Mouse (Mus musculus): ENCODE measurements around the gene Itsn2.

Gene Itsn2

DNA sequence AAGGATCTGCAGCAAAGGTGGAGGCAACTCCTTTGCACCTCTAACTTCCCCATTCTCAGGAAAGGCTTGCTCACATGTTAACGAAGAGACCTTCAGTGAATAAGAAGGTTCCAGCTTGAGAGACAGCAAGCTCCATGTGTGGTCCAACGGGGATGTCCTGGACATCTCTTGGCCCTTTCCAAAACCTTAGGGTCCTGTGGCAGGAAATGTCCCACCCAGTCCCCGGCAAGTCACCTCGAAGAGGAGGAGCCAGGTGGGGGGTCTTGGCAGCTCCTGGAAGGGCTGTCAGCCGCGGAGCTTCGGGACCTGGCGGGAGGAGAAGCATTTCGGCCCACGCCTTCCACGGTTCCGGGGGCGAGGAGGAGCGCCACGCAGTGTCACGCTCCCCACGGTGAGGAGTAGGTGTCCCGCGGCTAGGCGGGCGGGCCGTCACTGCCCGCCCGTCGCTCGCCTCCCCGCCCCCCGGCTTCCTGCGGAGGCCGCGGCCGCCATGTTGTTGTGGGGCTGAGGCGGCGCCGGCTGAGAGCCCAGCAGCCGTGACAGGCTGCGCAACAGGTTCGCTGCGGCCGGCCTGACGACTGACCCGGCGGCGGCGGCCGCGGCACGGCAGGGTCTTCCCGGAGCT, at the start of gene Itsn2, which contains the start of gene Gm3625:
Itsn2 (plus strand) TSS at position 98 of the 625 bp plus-strand sequence.
Gm3625 (minus strand) TSS at position 387 of the 625 bp plus-strand sequence.
- in situ Hi-C loops (cut with MboI; ENCODE audit: unreplicated experiment in 2 of 2): loop anchor here in 1 of 2 experiments (10.0 kb wide), 1 partner anchor 252 kb away; the partner anchor contains the start of genes Fkbp1b and Wdcp

DNA sequence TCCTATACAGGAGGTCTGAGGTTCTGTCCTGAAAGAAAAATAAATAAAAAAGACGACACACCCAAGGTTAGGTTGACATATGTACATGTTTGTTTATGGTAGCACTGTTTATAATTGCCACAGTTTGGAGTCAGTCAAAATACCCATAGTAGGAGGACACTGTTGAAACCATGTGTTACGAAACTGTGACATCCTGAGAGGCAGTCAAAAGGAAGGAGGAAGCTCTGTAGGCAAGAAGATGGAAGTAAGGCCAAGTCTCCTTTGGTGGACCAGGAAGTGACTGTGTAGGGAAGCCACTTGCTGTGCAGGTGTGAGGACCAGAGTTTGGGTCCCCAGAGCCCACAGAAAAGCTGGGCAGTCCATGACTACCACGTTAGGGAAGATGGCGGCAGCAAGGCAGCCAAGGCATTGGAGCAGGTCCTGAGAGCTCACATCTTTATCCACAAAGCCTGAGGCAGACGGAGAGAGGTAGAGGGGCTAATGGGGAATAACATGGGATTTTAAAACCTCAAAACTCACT, 48.0 kb upstream of the Itsn2 start:
- in situ Hi-C loops (cut with MboI; ENCODE audit: unreplicated experiment in 2 of 2): loop anchor here in 1 of 2 experiments (25.0 kb wide), 1 partner anchor 882 kb away; no protein-coding TSS in a partner anchor

DNA sequence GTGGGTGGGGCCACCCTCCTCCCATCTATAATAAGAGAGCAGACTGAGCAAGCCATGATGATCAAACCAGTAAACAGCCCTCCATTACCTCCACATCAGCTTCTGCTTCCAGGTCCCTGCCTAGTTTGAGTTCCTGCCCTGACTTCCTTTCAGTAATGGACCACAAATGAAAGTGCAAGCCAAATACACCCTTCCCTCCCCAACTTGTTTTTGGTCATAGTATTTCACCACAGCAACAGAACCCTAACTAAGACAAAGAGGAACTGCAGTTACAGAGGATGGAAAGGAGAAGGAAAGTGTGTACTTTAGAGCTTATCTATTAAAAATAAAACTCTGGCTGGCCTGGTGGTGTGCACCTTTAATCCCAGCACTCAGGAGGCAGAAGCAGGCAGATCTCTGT, 47.0 kb upstream of the Itsn2 start:
- in situ Hi-C loops (cut with MboI; ENCODE audit: unreplicated experiment in 2 of 2): loop anchor here (5.0 to 25.0 kb wide), 3 partner anchors 438 to 883 kb away; no protein-coding TSS in a partner anchor

- in situ Hi-C loops (cut with MboI; ENCODE audit: unreplicated experiment in 2 of 2): loop anchor here (5.0 to 25.0 kb wide), 3 partner anchors 439 to 884 kb away; no protein-coding TSS in a partner anchor
These were observed 45.9 kb upstream of the Itsn2 start for GRCm38 (mm10) chr12:4546491-4546890.

- in situ Hi-C loops (cut with MboI; ENCODE audit: unreplicated experiment in 2 of 2): loop anchor here (5.0 to 25.0 kb wide), 3 partner anchors 440 to 885 kb away; no protein-coding TSS in a partner anchor
These were observed 44.9 kb upstream of the Itsn2 start for GRCm38 (mm10) chr12:4547557-4547956.

GRCm38 (mm10) chr12:4548053-4549013, 44.1 kb upstream of the Itsn2 start:
- in situ Hi-C loops (cut with MboI; ENCODE audit: unreplicated experiment in 2 of 2): loop anchor here (5.0 to 25.0 kb wide), 3 partner anchors 441 to 886 kb away; no protein-coding TSS in a partner anchor

- in situ Hi-C loops (cut with MboI; ENCODE audit: unreplicated experiment in 2 of 2): loop anchor here in 1 of 2 experiments (5.0 kb wide), 2 partner anchors 446 to 571 kb away; no protein-coding TSS in a partner anchor
These were observed 38.7 kb upstream of the Itsn2 start for GRCm38 (mm10) chr12:4553704-4554103.

GRCm38 (mm10) chr12:4555451-4555850, 37.0 kb upstream of the Itsn2 start:
- in situ Hi-C loops (cut with MboI; ENCODE audit: unreplicated experiment in 2 of 2): no loop called here

GRCm38 (mm10) chr12:4556891-4557290, 35.5 kb upstream of the Itsn2 start:
- in situ Hi-C loops (cut with MboI; ENCODE audit: unreplicated experiment in 2 of 2): no loop called here

DNA sequence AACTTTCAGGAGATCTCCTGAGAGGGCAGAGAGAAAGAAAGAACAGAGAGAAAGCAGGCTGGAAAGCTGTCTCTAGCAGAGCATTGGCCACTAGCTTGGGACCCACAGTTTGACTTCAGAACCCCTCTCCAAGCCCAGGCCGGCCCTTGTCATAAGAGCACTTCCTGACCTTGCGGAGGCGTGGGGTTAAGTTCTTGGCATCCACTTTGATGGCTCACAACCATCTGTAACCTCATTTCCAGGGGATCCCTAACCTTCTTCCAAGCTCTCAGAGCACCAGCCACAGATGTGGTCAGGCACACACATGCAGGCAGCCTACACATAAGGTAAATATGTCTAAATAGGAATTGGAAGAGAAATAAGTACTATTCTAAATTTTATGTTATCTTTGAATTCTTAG, 35.0 kb upstream of the Itsn2 start:
- in situ Hi-C loops (cut with MboI; ENCODE audit: unreplicated experiment in 2 of 2): no loop called here

GRCm38 (mm10) chr12:4558013-4558412, 34.4 kb upstream of the Itsn2 start:
- in situ Hi-C loops (cut with MboI; ENCODE audit: unreplicated experiment in 2 of 2): no loop called here

DNA sequence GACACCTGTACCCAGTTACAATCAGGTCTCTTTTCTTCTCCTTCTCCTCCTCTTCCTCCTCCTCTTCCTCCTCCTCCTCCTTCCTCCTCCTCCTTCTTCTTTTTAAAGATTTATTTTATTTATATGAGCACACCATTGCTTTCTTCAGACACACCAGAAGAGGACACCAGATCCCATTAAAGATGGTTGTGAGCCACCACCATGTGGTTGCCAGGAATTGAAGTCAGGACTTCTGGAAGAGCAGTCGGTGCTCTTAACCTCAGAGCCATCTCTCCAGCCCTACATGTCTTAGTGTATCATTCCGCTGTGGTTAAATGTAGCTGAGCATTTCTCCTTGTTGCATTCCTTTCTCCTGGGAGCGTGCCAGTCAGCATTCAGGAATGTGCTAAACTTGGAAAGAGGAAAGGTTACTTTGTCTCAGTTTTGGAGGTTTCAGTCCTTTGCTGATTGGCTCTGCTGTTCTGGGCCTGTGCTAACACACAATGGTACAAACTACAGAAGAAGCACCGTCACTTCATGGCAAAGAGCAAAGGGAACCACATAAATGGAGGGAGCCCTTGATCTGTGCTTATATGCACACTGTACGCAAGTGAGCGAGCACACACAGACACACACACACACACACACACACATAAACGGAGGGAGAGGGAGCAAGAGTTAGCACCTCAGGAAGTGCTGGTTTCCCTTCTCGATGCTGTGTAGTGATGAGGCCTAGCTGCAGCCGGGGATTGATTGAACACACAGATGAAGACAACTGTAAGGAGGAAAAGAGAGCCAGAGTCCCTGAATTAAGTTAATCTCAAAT, 33.8 kb upstream of the Itsn2 start:
- in situ Hi-C loops (cut with MboI; ENCODE audit: unreplicated experiment in 2 of 2): no loop called here

- in situ Hi-C loops (cut with MboI; ENCODE audit: unreplicated experiment in 2 of 2): loop anchor here (10.0 kb wide), 2 partner anchors 283 to 403 kb away; no protein-coding TSS in a partner anchor
These were observed 20.6 kb upstream of the Itsn2 start for GRCm38 (mm10) chr12:4571864-4572263.

DNA sequence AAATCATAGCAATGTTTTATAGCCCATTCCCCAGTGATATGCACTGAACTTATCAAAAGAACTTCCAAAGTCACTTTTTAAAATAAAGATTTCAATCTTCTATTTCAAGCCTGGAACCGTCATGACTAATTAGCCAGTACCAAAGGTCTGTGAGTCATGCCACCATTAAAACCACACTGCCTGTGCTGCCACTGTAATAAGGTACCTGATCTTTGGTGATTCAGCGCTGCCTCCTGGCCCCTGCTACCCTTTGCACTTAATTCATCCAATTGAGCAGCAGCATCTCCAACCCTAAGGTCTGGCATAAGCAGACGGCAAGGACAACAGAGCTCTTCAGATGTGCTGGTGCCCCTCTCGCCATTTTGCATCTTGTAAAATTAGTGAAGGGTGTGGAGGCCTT, 18.4 kb upstream of the Itsn2 start:
- in situ Hi-C loops (cut with MboI; ENCODE audit: unreplicated experiment in 2 of 2): loop anchor here (10.0 kb wide), 2 partner anchors 281 to 401 kb away; no protein-coding TSS in a partner anchor

- in situ Hi-C loops (cut with MboI; ENCODE audit: unreplicated experiment in 2 of 2): loop anchor here in 1 of 2 experiments (10.0 kb wide), 1 partner anchor 52 kb away; no protein-coding TSS in a partner anchor
These were observed 10.1 kb upstream of the Itsn2 start for GRCm38 (mm10) chr12:4582326-4582725.

DNA sequence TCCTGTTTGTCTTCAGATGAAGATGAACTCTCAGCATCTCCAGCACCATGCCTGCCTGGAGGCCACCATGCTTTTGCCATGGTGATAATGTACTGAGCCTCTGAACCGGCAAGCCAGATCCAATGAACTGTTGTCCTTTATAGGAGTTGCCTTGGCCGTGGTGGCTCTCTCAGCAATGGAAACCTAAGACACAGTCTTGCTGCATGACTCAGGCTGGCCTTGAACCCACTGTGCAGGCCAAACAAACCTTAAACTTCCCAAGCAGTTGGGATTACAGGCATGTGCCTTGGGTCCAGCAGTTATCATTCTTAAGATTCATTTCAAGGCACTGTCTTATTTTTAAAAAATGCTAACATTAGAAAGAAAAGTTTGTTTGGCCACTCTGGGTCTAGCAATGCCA, 4.6 kb upstream of the Itsn2 start:
- in situ Hi-C loops (cut with MboI; ENCODE audit: unreplicated experiment in 2 of 2): loop anchor here in 1 of 2 experiments (10.0 kb wide), 1 partner anchor 47 kb away; no protein-coding TSS in a partner anchor

GRCm38 (mm10) chr12:4588603-4589002, 3.8 kb upstream of the Itsn2 start:
- in situ Hi-C loops (cut with MboI; ENCODE audit: unreplicated experiment in 2 of 2): loop anchor here in 1 of 2 experiments (10.0 kb wide), 1 partner anchor 46 kb away; no protein-coding TSS in a partner anchor

DNA sequence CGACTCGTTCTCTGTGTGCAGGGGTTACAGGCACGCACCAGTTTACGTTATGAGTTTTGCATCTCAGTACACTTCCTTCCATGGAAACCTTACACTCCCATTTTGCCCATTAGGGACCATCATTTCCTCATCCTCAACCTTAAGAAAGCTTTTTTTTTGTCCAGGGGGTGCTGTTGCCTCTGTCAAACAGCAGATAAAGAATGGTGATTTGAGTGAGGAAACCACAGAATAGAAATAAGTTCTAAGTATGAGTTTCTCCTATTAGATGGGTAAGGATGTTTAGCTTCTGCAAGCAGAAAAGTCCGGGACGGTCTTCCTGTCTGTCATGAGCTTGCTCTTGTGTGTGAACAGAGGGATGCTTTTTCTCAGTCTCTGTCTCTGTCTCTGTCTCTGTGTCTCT, 413 bp upstream of the Itsn2 start:
- in situ Hi-C loops (cut with MboI; ENCODE audit: unreplicated experiment in 2 of 2): loop anchor here in 1 of 2 experiments (10.0 kb wide), 1 partner anchor 253 kb away; the partner anchor contains the start of genes Fkbp1b and Wdcp
